Mouse (Mus musculus) gastrocnemius, postnatal 14 days (tissue): ENCODE results near the gene Aida. TPM values are rescaled to one million over a fixed set of nuclear protein-coding genes. Genes with fewer than 3 reads are reported as not detected.

Experiments
- DNase-seq: peaks from one replicate; pipeline ENCODE4 v3.0.0; 2021; ENCODE audit warnings: mixed read lengths
- intact Hi-C: fragments of 180-260 bp; cut with DNase I; formaldehyde crosslinking; loops from one replicate; pipeline ENCODE4 v1.15.1; 2025; ENCODE audit warnings: low total_unique reads
- long read RNA-seq, 2 experiments: library from polyadenylated mRNA; stranded (forward); transcript quantifications; one replicate each; pipeline ENCODE4 v2.0.0; 2021
- total RNA-seq, 2 experiments: library from RNA; stranded (reverse); gene quantifications; 2 replicates each; pipeline ENCODE4 v1.2.3; 2021

The Aida gene
- total RNA-seq, result 10 to 100 TPM; 19.5 to 23.7 TPM
- long read RNA-seq, experiment 1, full-length matches to known transcripts, result 2 of 4 reads
- long read RNA-seq, experiment 1, partial matches to known transcripts, result 0 of 4 reads
- long read RNA-seq, experiment 1, other reads (novel, unspliced or antisense), result 2 of 4 reads
- long read RNA-seq, experiment 2, full-length matches to known transcripts, result 6 of 8 reads
- long read RNA-seq, experiment 2, partial matches to known transcripts, result 0 of 8 reads
- long read RNA-seq, experiment 2, other reads (novel, unspliced or antisense), result 2 of 8 reads

GRCm38 (mm10) chr1:183296465-183296864, at the start of gene Aida:
Gene Aida, plus strand, starts transcription at chr1:183296590.
- peak; percentile 19 for DNase-seq
- intact Hi-C loops, result no loop called here

- intact Hi-C loops, result no loop called here
- DNase-seq, result no peak
These were observed 48.2 kb upstream of the Aida start for GRCm38 (mm10) chr1:183248144-183248543.

DNA sequence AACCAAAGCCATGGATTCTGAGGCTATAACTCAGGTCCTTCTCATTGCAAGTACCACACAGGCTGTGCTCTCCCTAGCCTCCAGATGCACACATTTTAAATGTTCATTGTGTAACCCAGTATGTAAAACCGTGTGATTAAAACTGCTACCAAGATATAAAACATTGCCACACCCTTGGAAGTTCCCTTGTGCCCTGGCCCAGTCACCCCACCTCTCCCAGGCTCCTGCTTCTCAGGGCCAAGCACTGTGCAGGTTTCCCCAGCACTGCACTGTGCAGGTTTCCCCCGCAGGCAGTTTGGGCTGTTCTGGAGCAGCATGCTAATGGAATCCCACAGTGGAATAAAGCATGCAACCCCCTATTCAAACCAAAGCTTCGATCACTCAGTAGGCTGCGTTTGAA, 45.8 kb upstream of the Aida start:
- intact Hi-C loops, result no loop called here

DNA sequence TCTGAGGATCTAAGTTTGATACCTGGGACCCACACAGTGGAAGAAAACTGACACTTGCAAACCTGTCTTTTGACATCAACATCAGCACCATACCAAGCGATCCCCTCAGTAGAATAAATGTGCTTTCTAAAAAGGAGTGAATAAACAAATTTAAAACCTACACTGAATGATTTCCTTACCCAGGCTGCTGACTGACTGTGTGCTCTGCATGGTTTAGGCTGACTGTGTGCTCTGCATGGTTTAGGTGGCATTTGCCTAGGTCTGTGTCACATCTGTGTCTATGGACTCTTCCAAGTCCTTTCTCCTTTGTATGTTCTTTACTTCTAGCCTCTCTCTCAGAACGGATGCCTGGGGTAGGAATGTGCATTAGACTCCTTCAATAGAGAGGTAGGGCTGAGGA, 44.6 kb upstream of the Aida start:
- no peak for DNase-seq
- intact Hi-C loops, result no loop called here

More for the DNA sequence above, 45.8 kb upstream of the Aida start:
- DNase-seq, result no peak

DNA sequence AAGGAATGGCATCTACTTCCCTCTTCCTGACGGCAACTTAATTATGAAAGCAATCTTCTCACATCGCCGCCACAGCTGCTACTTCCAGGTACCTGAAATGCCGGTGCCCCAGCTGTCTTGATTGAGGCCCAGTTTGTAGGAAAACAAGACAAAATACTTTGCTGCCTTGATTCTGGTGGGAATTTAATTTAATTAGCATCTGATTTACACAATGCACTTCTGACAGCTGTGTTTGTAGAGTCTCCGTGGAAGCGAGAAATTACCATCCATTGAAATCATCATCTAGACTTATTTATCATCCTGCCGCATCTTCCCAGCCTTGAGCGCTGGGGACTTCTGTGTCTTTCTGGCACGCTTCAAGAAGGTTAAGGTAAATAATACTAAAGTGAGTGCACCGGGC, 43.8 kb upstream of the Aida start:
- DNase-seq, result no peak
- intact Hi-C loops, result no loop called here

GRCm38 (mm10) chr1:183264145-183265008, 32.0 kb upstream of the Aida start:
- no peak for DNase-seq
- intact Hi-C loops, result no loop called here

DNA sequence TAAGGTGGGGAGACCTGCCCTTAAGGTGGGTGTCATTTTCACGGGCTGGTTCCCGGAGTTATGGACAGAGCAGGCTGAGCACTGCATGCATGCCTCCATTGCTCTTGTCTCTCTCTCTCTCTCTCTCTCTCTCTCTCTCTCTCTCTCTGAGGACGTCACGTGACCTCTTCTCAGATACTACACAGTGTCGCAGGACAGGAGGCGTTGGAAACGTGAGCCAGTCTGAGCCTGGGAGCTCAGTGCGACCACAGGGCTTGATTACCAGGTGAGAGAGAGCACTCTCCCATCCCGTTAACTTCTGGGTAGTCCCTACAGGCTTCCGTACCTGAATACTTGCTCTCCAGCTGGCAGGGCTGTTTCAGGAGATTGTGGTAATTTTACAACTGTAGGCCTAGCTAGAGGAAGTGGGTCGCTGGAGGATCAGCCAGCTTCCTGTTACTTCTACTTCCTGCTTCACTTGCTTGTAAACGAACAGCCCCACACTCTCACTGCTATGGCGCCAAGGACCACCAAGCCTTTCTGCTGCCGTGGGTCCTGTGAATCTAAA, 30.4 kb upstream of the Aida start:
- no peak for DNase-seq
- intact Hi-C loops, result no loop called here

DNA sequence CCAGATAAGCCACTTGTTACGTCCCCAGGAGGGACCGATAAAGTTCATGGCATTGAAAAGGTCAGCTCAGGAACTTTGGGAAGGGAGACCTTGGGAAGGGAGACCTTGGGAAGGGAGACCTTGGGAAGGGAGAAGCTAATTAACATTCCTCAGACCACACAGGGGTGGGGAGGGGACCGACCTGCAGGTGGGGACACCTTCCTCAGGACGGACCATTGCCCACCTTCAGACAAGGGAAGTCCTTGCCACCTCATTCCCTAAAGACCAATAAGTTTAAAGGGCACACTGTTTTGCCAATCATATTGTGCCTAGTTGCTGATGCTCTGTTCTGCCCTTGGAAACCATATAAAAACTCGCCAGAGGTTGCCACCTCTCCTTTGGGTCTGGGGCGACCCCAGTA, 28.7 kb upstream of the Aida start:
- no peak for DNase-seq
- intact Hi-C loops, result no loop called here

DNA sequence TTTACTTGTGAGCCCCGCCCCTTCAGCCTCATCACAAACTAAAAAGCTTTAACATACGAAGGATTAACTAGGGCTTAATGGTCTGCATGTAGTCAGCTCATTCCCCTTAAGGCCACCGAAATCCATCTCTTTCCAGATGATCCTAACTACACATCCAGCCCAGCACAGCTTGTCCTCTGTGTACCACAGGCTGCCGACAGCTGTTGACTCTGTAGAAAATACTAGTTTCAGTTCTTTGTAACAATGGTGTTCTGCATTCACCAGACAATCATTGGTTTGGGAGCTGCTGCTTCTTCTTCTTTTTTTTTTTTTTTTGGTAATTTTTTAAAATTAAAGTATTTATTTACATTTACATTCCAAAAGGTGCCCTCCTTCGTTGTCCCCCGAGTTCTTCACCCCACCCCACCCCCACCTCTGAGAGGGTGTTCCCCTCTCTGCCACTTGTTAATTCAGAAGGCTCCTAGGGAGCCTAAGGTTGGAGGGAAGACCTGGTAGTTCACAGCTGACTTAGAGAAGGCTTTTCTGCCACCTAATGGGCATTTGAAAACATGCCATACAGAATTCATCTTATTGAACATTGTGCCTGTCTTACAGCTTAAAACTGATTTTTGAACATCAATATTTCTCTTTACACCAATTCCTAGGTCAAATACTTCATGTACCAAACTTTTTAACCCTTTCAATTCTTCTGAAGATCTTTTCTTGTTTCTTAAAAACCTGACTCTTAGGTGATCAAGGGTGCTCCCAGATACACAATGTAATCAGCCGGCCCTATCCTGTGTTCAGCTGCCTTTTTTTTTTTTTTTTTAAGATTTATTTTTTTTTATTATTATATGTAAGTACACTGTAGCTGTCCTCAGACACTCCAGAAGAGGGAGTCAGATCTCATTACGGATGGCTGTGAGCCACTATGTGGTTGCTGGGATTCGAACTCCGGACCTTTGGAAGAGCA, 23.2 kb upstream of the Aida start:
- no peak for DNase-seq
- intact Hi-C loops, result no loop called here

GRCm38 (mm10) chr1:183274385-183274784, 22.0 kb upstream of the Aida start:
- intact Hi-C loops, result no loop called here
- no peak for DNase-seq

- DNase-seq, result no peak
- intact Hi-C loops, result no loop called here
These were observed 20.6 kb upstream of the Aida start for GRCm38 (mm10) chr1:183275763-183276162.

DNA sequence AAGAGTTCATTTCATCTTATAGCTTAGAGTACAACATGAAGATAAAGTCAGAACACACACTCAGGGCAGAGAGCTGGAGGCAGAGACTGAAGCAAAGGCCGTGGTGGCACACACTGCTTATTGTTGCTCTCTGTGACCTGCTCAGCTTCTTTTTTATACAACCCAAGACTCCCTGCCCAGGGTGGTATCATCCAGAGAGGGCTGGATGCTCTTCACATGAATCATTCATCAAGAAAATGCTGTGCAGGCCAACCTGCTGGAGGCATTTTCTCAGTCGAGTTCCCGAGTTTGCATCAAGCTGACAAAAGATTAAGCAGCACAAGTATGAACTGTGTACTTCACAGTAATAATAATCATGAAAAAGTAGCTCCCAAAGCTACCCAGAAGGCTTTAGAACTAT, 8.0 kb upstream of the Aida start:
- no peak for DNase-seq
- intact Hi-C loops, result no loop called here

GRCm38 (mm10) chr1:183289576-183289975, 6.8 kb upstream of the Aida start:
- intact Hi-C loops, result no loop called here
- no peak for DNase-seq

DNA sequence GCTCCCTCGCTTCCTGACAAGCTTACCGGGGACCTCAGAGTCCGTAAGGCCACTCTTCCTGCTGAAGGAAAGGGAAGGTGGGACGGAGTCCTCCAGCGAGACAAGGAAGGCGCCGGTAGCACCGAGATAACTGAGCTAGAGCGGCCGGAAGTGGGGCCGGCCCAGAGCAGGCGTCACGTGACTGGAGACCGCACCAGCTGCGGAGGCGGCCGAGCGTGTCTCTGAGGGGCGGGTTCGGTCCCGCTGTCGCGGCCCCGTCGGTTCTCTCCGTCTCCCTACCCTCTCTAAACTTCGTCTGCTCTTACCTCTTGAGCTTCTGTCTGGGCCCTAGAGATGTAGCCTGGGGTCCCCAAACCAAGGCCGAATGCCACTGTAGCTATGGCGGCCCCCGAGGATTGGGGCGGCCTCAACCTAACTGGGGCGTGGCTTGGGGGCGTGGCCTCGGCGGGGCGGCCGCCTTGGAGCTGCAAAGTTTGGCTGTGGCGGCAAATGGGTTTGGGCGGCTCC, 540 bp downstream of the Aida start, which contains the start of gene Brox:
Brox (minus strand) TSS at position 393 of the 507 bp plus-strand sequence.
- intact Hi-C loops, result no loop called here

DNA sequence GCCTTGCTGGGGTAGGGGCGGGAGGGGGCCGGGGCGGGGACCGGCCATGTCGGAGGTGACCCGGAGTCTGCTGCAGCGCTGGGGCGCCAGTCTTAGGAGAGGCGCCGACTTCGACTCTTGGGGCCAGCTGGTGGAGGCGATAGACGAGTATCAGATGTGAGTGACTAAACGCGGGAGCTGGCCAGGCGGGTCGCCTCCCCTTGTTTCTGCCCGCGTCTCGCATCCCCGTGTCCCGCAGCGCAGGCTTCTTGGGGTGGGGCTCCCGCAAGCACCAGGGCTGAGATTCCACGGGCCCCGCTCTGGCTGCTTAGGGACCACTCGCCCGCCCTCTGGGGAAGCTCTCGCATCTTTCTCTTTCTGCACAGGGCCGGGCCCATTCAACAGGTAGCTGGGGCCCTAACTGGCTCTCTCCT, 1.1 kb downstream of the Aida start:
- intact Hi-C loops, result no loop called here
- DNase-seq, result no peak

More for the DNA sequence above, 540 bp downstream of the Aida start, which contains the start of gene Brox:
- DNase-seq, result peak; percentile 97

- peak; percentile 13 for DNase-seq
- intact Hi-C loops, result no loop called here
These were observed 1.6 kb downstream of the Aida start for GRCm38 (mm10) chr1:183297886-183298489.

DNA sequence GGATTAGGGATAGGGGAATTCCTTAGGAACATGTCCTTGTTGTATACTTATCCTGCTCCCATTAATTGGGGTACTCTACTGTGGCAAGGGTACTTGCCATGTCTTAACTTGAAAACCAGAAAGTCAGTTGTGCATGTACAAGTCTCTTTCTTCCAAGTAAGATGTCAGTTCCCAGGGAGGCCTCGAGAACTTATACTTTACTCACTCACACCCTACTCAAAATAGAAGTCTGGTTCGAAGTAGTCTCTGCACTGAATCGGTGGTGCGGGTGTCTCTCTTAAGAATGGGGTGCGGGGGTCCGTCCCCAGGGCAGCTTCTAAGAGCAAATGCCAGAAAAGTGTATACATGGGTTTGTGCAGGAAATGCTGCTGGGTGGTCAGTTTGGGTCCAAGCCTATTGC, 2.8 kb downstream of the Aida start:
- intact Hi-C loops, result no loop called here
- peak; percentile 90 for DNase-seq

- no peak for DNase-seq
- intact Hi-C loops, result no loop called here
These were observed 11.2 kb downstream of the Aida start for GRCm38 (mm10) chr1:183307555-183307954.

GRCm38 (mm10) chr1:183308476-183308875, 12.1 kb downstream of the Aida start:
- intact Hi-C loops, result no loop called here
- no peak for DNase-seq
